Mouse (Mus musculus) right cerebral cortex, postnatal 14 days (tissue): Measurements from ENCODE around the gene Pygm.

Experiments used
- DNase-seq: peaks from one replicate; pipeline ENCODE4 v3.0.0; 2022

Gene Pygm

GRCm38 (mm10) chr19:6412798-6413197 lies 28.6 kb downstream of the Pygm start:
- DNase-seq: no peak

GRCm38 (mm10) chr19:6415454-6415853 lies 31.3 kb downstream of the Pygm start:
- no peak for DNase-seq

GRCm38 (mm10) chr19:6416124-6416770 lies 32.0 kb downstream of the Pygm start:
- no peak for DNase-seq

- DNase-seq: no peak
Observed at GRCm38 (mm10) chr19:6416894-6417761, 32.9 kb downstream of the Pygm start.

GRCm38 (mm10) chr19:6418233-6418879 lies 34.2 kb downstream of the Pygm start, which contains the start of gene Nrxn2:
TSS of gene Nrxn2 (plus strand) at chr19:6418731.
- peak; percentile 94 for DNase-seq

GRCm38 (mm10) chr19:6418984-6419692 lies 34.9 kb downstream of the Pygm start:
- no peak for DNase-seq

GRCm38 (mm10) chr19:6419805-6420310 lies 35.7 kb downstream of the Pygm start:
- DNase-seq: no peak

GRCm38 (mm10) chr19:6420481-6421210 lies 36.4 kb downstream of the Pygm start:
- DNase-seq: peak; percentile 62

GRCm38 (mm10) chr19:6421211-6421590 lies 37.0 kb downstream of the Pygm start:
- DNase-seq: no peak

GRCm38 (mm10) chr19:6422014-6422413 lies 37.8 kb downstream of the Pygm start:
- no peak for DNase-seq

GRCm38 (mm10) chr19:6423241-6423640 lies 39.0 kb downstream of the Pygm start:
- peak; percentile 60 for DNase-seq

- no peak for DNase-seq
Observed at GRCm38 (mm10) chr19:6424137-6424881, 40.1 kb downstream of the Pygm start.

GRCm38 (mm10) chr19:6425595-6425994 lies 41.4 kb downstream of the Pygm start:
- DNase-seq: no peak

GRCm38 (mm10) chr19:6426703-6427500 lies 42.7 kb downstream of the Pygm start:
- DNase-seq: no peak

- no peak for DNase-seq
Observed at GRCm38 (mm10) chr19:6427653-6428434, 43.6 kb downstream of the Pygm start.

- DNase-seq: no peak
Observed at GRCm38 (mm10) chr19:6428501-6429200, 44.5 kb downstream of the Pygm start.

GRCm38 (mm10) chr19:6443016-6443415 lies 58.8 kb downstream of the Pygm start:
- DNase-seq: no peak

GRCm38 (mm10) chr19:6445761-6446423 lies 61.7 kb downstream of the Pygm start:
- peak; percentile 52 for DNase-seq
